Mouse (Mus musculus) kidney, postnatal 10 days (tissue): Measurements from ENCODE around the gene Donson.

Source experiments
- DNase-seq: peaks from one replicate; pipeline ENCODE4 v3.0.0; 2021; ENCODE audit warnings: mixed read lengths

Gene Donson

DNA sequence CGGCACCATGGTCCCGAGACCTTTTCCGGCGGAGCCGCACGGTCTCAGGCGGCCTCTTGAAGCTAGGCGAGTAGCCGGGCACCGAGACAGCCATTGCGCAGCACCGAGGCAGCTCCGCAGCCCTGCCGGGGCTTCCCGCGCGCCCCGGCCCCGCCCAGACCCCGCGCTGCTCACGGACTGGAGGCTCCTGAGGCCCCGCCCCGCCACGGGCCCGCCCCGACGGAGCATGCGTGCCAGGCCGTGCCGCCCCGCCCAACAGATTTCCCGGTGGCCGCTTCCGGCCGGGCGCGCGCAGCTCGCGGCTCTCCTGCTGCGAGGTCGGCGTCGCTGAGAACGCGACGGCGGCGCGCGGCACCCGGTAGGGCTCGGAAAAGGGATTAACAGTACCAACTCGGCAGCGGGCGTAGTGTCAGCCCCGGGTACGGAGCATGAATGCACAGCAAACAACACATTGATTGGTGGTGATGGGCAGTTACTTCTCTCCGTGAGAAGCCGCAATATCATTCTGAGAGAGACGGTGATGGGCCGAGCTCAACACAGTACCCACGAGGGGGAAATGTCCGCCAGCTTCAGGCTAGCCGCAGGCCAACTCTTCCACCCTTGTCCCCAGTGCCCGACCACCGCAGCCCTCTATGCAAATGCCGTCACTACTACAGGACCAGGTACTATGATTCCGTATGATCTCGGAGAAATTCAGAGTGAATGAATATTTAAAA is at the start of gene Donson:
TSS of gene Donson (minus strand) at position 152 of the 716 bp plus-strand sequence.
- peak; percentile 98 for DNase-seq

DNA sequence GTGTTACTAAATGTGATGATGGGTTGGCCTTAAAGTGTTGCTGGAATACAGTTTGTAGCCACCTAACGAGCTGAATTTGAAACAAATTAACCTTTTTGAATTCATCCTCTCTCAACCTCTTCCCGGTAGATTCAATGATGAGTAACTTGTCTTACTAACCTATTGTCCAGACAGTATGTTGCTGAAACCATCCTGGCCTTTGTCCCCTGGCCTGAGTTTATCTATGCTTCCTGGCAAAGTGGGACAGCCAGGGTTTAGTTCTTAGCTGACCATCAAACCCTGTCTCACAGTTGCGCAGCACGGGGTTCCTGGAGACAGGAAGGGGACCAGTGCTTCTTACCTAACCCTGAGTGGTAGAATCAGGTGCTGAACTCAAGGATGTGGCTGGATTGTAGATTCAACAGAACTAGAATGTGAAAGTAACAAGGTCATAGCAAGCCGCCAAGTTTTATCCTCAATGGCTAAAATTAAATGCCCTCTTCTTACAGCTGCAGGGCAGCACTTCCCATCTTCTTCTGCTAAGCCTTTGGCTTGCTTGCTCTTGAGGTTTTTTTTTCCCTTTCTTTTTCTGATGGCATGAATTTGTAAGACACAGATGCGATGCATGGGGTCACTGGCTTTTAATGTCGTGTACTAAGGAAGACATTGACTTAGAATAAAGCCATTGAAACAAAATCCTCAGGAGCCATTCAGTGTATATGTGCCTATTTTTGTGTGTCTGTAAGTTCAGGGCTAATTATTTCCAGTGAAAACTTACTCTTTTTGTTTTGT is 47.7 kb upstream of the Donson start:
- DNase-seq, result no peak

DNA sequence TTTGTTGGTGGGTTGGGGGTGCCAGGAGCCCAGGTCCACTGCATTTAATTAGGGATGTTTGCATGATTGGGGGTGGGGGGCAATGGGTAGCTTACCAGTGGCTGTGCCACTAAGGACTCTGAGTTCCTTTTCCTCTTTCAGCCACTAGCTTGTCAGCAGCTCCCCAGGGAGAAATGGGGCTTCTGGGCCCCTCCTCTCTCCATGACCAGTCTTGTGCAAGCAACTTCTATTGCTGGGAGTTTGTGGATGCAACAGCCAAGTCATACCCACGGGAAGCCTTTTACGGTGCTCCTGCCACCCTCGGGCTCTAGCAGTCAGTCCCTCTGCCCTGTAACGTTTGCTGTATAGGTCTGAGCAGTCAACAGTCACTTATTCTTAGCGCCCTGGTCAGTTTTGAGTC is 46.2 kb upstream of the Donson start:
- DNase-seq, result no peak

DNA sequence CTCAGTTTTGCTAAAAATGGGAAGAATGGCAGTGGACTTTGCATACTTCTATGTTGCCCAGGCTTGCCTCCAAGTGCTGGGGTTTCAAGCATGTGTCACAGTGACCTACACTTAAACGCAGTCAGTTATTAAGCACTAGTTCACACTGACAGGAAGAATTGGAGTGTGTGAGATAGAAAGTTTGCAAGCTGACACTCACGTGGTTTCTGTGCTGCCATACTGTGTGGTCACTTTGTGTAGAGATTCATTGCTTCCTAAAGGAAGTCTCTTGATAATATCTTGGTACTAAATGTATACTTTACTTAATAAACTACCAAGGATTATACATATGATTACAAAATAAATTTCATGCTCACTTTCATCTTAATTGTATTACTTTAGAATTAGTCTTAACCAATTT is 44.2 kb upstream of the Donson start:
- DNase-seq, result no peak

DNA sequence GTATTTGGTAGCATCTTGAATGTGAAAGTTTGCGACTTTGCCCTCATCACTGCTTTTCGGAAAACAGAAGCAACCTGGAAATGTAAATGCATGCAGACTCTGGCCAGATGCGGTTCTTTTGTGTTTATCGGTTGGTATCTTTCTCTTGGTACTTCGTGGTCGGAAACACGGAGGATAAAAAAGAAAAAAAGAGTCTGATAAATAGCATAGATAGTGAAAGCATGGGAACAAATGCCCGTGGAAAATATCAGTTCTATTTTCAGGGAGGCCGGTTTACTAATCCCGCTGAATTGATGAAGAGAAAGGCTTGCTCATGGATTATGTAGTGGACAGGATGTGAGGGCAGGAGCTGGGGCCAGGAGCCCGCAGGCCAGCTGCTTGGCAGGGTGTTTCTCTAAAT is 41.9 kb upstream of the Donson start:
- peak; percentile 40 for DNase-seq

DNA sequence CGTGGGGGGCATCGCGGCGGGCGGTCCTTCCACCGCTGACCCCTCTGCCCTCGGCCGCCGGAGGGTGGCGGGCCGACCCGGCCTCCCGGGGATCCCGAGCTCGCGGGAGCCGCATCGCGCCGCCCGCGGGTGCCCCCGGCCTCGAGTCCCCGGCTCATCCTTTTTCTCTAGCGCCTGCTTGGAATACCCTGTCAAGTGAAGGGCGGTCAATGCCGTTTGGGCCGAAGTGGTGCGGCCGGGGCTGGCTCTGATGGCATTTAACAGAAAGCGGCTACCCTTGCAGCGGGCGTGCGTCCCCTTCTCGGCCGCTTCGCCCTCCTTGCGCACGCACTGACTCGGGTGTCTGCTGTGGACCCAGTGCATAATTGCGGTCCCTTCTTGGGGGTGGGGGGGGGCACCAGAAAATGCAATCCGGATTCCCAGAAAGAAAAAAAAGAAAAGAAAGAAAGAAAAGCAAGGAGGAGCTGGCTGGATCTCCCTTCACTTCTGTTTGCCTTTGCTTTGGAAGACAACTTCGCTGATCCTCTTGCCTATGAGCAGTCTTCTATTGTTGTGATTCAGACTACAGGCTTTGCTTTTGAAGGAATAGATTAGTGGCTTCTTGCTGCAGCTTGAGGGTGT is 41.4 kb upstream of the Donson start:
- DNase-seq, result peak; percentile 62

DNA sequence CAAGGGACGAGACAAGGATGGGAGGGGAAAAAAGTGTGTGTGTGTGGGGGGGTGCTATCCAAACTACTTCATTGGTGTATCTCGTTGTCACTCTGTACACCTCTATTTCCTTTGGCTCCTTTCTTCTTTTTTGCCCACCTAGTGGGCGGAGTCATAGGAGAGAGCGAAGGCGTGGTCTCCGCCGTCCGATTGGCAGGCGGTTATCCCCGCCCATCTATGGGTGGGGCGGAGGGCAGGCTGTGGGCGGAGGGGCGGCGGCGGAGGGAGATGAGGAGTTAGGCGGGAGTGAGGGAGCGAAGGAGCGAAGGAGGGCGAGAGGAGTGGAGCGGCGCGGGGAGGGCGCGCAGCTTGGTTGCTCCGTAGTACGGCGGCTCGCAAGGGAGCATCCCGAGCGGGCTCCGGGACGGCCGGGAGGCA is 40.5 kb upstream of the Donson start, which contains the start of gene Itsn1:
TSS of gene Itsn1 (plus strand) at position 216 of the 417 bp plus-strand sequence.
- DNase-seq, result peak; percentile 99

DNA sequence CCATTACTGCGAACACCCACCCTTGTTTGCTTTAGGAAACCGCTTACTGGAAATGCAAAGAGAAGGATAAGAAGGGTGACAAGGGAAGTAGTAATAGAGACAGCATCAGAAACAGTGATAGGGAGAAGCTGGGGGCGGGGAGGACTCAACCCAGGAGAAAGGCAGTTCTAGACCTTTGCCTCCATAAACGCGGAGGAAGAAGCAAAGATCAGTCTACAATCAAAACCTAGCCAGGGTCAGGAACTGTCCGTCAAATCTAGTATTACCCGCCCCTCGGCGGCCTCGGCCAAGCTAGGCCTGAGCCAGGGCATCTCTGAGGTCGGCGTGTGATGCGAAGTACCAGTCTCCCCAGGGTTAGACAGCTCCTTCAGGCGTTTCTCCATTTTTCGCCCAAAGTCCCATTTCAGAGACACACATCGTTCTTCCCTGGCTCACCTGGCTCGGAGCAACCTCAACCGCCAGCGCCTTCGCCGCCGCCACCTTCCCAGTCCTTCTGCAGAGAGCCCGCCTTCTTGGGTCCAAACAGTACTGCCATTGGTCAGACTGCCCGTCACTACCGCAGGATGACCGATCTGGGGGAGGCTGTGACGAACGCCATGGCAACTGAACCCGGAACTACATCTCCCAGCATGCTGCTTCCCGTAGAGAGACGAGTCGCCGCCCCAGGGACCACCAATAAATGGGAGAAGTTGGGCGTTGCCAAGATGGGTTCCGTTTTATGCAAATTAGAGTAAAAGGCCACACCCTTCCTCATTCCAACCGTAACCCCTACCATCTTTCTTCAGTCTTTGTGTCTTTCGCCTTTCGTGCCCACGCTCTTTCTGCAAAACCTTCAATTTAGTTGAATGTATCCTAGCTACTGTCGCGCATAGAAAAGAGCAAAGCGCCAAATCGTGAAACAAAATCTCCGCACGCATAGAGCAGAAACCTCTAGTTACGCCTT is 39.8 kb upstream of the Donson start, which contains the start of gene Cryzl1:
TSS of gene Cryzl1 (minus strand) at position 853 of the 943 bp plus-strand sequence.
- DNase-seq, result peak; percentile 99

DNA sequence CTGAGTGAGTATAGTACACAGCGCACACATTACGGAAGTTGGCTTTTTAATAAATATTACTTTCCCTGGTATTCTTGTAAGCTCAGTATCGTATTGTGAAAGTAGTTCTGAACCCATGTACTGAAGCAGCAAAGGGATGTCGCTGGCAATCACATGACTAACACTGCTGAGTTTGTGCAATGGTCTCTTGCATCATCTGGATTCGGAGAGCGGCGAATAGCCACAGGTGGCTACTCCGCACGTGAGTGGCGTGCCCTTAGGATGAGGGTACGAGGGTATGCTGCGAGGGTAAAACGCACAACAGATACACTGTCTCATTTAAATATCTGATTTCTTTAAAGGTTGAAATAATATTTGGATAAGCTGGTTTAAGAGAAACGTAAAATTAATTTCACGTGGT is 38.9 kb upstream of the Donson start:
- DNase-seq, result no peak

DNA sequence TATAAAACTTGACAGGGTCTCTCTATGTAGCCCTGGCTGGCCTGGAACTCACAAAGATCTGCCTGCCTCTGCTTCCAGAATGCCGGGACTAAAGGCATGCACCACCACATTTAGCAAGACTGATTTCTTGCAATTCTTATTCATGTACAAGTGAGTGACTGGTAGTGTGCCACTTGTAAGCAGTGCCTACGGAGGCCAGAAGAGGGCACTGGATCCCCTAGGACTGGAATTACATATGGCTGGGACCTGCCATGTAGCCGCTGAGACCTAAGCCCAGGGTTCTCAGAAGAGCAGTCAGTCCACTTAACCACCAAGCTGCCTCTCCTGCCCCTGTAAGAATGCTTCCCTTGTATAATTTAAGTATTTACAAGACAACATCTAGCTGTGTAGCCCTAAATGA is 35.7 kb upstream of the Donson start:
- peak; percentile 73 for DNase-seq

DNA sequence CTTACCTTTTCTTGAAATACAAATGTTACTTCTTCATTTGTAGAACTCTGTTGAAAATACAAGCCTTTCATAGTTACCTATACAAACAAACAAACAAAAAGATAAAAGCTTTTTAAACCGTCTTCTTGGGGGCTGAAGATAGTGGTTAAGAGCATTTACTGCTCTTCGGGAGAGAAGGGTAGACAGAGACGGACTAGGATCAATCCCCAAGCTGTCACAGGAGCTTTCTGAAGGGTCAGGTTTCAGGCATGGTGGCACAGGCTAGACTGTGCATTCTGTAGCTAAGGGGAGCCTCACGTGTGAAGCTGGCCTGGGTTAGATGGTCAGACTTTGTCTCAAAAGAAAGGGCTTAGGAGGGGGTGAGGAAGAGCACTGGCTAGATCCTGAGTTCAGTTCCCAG is 28.8 kb upstream of the Donson start:
- DNase-seq, result no peak

DNA sequence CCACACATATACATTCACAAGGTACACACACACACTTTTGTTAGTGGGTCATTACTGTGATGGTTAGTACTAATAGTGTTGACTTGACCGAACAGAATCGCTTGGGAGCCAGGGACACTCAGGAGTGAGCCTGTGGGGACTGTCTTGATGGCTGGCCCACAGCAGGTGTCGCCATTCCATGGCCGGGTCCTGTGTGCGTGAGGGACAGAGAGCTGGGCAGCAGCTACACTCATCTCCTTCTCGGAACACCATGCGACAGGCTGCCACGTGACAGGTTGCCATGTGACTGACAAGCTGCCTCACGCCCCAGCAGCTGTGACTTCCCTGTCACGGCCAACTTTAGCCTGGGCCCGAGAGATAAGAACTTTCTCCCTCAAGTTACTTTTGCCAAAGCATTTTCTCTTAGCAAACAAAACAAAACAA is 28.4 kb upstream of the Donson start:
- no peak for DNase-seq

DNA sequence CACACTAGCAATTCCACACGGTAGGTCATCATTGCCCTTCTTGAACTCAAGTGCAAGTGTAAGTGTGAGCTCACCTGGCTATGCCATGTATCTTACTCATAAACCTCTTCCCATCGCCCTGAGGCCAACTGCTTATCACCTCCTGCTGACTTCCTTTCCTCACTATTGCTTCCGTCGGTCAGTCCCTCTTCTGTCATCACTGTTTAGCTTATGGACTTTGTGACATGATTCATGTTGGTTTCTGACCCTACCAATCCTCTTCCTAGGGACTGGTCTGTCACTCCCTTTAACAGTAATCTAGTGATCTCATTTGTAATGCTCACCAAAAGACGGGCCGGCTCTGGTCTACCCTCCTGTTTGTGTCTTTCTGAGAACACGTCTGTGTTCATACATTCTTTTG is 21.7 kb upstream of the Donson start:
- DNase-seq, result no peak

DNA sequence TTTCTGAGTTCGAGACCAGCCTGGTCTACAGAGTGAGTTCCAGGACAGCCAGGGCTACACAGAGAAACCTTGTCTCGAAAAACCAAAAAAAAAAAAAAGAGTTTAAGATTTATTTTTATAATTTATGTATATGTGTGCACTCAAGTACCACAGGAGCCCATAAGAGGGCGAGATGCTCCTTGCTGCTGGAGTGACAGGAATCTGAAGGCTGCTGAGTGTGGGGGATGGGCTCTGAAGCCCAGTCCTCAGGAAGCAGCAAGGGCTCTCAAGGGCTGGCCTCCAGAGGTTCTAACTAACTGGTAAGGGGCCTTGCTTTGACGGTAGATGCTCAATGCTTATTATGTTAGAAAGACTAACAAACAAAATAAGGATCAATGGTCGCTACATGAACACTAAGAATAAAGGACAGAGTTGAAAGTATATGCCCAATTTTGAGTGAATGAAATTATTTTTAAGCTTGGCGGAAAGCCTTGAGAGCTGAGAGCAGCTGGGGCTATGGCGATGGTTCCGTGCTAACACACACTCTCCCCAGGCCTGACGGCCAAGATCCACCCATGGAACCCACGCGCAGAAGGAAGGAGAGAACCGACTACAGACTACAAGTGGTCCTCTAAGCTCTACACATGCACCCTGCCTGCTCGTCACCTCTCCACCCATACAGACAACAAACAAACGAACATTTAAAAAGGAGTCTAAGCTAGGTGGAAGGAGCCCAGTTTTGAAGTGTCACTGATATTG is 16.2 kb upstream of the Donson start:
- DNase-seq, result peak; percentile 39

DNA sequence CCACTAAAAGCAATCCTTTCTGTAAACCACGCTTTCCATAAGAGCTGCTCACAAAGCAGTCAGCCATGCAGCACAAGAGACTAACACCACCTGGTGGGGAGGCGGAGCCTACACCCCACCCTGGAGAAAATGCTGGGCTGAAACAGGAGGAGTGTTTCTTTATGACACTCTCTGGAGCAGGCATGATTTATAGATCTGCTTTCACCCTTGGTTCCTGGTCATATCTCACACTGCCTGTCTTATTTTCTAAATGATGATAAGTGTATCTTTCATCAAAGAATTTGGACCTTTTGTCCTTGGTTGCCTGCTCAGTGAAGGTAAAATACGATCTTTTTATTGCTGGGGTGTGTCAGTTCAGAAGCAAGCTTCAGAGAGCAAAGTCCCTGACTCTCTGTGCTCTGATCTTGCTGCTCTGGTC is 14.2 kb upstream of the Donson start:
- DNase-seq, result no peak

DNA sequence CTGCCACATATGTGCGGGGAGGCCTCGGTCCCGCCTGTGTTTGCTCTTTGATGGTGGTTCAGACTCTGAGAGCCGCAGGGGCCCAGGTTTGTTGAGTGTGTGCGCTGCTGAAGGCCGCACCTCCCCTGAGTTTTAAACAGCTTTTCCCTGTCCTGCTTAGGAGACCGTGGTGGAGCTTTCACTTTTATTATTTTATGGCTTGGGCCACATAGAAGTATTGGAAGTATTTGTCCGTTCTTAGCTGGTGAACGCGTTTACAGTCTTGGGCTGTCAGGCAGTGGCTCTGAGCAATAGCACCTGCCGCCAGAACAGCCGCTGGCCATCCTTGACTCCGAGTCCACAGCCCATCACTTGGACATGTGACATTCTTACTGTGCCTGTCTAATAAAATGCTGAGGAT is 13.3 kb upstream of the Donson start:
- peak; percentile 58 for DNase-seq

DNA sequence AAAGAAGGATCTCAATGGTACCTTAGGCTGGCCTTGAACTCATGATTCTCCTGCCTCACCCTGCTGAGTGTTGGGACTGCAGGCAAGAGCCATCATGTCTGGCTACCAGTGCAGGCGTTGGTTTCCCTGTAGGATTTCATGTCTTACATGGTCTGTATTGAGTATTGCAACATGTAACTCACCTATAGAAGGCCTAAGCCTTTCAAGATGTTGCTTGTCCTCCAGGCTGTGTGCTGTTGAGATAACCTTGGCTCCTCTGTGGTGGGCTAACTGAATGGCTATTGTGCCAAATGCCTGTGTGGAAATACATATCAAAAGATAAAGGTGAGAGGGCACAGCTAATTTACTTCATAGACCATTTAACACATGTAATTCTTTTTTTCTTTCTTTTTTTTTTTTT is 10.4 kb upstream of the Donson start:
- DNase-seq, result no peak

DNA sequence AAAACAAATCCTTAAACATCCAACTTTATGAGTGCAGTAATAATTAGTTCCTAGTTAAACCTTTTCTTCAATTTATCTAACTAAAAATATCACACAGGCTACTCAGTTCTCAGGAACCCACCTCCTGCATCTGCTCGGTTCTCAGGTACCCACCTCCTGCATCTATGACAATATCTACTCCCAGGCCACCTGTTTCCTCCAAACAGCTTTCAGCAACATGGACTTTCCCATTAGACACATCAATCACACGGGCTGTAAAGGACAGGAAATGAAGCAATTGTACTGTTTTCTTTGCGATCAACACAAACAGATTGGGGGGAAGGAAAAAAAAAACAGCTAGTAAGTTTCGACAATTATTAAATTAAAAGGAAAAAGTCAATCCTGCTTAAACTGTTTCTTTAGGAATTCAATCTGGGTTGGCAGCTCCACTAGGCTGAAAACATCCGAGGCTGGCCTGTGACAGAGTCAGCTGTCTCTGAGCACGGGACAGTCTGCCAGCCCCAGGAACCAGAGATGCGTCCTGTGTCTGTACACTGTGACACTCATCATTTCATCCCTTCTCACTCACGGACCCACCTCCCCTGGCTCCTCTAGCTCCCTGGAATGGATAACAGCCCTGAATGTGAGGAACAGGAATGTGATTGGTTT is 6.7 kb upstream of the Donson start:
- no peak for DNase-seq

DNA sequence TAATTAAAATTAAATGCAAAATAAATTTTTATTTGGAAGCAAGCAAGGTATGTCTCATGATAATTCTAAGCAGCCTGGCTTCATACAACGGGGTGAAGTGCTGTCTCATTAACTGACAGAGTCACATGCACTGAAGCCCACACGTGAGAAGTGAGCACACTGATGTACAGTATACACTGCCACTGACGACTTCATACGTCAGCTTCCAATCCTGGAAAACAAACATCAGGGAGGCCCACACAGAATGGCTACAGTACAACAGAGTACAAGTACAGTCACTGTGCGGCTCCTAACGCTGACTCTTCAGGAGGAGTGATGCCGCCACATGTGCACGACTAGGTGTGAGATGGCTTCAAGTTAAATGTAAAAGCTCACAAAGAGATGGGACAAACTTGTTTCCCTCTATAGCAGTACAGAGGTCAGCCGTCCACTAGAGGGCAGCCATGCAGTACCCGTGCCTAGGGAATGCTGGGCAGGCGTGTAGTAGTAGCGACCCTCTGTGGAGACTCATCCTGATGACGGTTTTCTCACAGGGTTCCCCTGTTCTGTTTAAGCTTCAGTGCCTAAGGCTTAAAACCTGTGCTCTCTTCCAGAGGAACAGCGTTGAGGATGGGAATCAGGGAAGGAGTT is 6.0 kb upstream of the Donson start:
- DNase-seq, result peak; percentile 91

DNA sequence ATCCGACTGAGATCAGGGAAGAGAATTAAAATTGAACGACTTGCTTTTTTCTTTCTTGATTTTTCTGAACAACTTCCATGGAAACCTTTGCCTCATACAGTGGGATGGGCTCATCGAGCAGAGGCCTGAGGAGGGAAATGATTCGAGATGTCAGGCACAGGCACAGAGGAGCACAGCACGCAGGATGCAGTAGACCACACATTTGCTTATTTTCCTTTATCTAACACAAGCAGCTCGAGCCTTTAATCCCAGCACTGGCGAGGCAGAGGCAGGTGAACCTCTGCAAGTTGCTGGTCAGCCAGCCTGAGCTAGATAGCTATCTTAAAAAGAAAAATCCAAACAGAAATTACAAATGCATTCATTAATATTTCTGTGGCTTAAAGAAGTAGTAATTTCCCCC is 1.2 kb upstream of the Donson start:
- no peak for DNase-seq
